Mouse (Mus musculus) gastrocnemius, postnatal 14 days (tissue): ENCODE data around the gene Rcor1. TPM values are rescaled to one million over a fixed set of nuclear protein-coding genes. Genes with fewer than 3 reads are reported as not detected.

Experiments
- DNase-seq: peaks from one replicate; pipeline ENCODE4 v3.0.0; 2021; ENCODE audit warnings: mixed read lengths
- intact Hi-C: fragments of 180-260 bp; cut with DNase I; formaldehyde crosslinking; loops from one replicate; pipeline ENCODE4 v1.15.1; 2025; ENCODE audit warnings: low total_unique reads
- total RNA-seq, 2 experiments: library from RNA; stranded (reverse); gene quantifications; 2 replicates each; pipeline ENCODE4 v1.2.3; 2021

Gene Rcor1
- total RNA-seq, 2 experiments from 2014 or later: 11.5 to 12.7 TPM

DNA sequence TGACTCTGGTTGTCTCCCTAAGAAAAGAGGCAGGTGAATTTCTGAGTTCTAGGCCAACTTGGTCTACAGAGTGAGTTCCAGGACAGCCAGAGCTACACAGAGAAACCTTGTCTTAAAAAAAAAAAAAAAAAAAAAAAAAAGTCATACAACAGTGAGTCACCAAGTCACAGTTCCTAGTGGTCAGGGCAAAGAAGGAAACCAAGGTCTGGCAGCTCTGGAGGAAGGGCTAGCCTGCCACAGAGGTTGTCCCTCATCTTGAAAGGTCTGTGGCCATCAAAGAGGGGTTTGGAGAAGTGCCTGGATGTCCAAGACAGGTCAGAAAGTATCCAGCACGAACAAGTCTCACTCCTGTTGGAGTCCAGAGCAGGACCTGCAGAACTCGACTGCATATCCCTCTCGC lies 22.3 kb upstream of the Rcor1 start:
- DNase-seq: no peak
- intact Hi-C loops: no loop called here

DNA sequence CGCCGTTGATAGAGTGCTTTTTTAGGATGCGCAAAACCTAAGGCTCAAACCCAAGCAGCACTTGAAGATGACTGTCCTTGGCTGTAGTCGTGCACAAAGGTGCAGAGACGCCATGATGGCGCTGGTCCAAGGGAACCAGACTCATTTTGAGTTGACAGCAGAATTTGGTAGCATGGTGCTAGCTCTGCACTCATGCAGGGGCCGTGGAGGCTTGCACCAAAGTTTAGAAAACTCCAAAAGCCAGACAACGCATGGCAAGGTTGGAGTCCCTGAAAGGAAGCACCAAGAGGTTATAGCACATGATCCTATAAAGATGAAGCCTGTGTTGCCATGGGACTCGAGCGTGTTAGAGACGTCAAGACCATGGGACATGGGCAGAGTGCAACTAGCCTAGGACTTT lies 21.1 kb upstream of the Rcor1 start:
- DNase-seq: no peak
- intact Hi-C loops: no loop called here

DNA sequence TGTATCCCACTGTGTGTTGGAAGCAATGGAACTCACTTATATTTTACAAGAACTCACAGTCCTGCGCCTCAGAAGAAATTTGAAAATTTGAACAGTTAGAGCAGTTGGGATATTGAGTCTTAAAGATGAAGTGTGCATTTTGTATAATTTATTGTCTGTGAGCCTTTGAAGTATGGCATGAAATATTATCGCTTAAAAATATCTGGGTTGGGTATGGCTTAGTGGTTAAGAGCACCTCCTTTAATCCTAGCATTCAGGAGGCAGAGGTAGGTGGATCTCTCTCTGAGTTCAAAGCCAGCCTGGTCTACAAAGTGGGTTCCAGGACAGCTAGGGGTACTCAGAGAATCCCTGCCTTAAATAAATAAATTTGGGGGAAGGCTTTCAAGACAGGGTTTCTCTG lies 20.1 kb upstream of the Rcor1 start:
- intact Hi-C loops: no loop called here
- no peak for DNase-seq

DNA sequence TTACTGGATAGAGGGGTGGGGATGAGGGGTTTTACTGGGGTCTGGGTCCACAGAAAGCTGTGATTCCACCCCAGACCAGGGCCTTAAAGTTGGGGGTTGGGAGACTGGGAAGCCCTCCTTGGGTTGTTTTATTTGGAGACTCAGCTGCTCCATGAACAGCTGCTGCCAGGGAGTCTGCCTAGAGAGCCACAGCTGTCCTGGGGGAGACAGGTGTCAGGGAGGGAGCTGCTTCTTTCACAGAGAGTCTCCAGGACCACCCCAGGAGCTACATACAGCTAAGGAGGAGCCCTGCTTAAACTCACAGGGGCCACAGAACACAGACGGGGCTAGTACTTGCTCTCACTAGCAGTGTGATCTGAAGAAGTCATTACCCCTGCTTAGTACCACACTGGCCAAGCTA lies 18.0 kb upstream of the Rcor1 start:
- DNase-seq: no peak
- intact Hi-C loops: no loop called here

DNA sequence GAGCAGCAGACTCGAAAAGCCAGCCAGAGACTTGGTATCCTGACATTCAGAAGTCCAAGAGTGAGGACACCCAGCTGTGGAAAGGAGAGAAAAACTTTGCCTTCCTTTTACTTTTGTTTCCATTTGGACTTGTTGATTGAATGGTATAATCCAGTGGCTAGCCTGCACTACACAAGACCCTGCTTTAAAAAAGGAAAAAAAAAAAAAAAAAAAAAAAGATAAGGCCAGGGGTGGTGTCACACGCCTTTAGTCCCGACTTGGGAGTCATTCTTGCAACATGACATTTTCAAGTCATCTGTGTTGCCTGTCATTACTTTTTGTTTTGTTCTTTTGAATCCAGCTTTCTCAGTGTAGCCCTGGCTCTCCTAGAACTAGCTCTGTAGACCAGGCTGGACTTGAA lies 17.6 kb upstream of the Rcor1 start:
- intact Hi-C loops: no loop called here
- DNase-seq: no peak

DNA sequence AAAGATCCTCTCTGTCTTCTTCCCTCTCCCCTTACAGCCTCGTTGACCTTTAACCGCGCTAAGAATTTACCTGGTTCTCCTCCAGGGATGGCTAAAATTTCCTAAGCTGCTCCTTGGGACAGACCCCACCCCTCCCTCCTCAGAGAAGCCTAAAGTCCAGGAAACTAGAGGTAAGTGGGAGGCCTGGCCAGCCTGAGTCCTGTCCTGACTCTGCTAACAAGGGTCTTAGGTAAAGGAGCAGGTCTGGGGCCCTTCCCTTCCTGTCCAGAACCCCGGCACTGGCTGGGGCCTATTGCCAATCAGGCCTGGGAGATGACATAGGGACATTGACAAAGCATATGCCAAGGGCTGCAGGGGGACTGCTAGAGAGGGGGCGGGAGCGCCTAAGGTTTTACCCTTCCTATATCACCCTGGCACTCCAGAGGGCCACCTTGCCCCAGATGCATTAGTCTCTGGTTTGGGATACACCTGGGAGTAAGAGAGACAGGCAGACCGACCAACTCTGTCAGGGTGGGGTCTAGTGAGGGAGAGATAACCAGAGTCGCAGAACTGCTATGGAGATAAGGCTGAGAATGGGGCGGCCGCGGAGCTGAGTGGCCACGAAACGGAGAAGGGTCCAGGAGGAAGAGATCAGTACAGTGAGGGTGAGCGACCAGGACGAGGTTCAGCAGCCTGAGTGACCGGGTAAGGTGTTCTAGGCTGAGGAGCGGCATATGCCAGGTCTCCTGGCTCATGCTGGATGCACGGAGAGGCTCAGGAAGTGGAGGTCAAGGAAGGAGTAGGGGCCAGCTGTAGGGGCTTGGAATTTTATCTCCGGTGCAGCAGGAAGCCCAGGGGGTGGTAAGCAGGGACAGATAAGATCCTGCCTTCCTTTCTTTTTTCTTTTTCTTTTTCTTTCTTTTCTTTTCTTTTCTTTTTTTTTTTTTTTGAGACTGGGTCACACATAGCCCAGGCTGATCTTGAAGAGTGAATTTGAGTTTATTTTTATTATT lies 10.7 kb upstream of the Rcor1 start:
- intact Hi-C loops: no loop called here
- no peak for DNase-seq

DNA sequence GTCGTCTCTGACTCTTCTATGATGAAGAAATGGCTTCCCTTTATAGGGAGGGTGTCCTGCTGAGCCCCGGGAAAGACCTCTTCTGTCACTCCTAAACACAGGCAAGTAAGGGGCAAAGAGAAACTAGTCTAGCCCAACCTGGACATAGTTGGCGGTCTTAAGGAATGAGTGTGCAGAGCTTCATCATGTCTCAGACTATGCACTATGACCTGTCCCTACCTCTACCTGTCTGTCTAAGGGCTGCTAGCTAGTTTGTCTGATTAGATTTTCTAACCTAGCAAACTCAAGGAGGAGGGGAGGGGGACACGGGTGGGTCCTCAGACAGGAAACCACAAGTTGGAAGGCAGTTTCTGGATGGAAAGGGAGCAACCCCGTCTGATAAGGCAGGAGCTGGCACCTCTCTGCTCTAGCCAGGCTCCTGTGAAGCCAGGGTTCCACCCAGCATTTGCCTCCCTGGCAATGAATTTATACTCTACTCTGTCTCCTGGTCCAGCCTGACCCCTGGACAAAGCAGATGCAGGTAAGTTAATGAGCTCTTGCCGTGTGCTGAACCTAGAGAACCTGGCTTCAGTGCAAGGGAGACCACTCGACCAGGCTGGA lies 9.8 kb upstream of the Rcor1 start:
- intact Hi-C loops: no loop called here
- DNase-seq: no peak

DNA sequence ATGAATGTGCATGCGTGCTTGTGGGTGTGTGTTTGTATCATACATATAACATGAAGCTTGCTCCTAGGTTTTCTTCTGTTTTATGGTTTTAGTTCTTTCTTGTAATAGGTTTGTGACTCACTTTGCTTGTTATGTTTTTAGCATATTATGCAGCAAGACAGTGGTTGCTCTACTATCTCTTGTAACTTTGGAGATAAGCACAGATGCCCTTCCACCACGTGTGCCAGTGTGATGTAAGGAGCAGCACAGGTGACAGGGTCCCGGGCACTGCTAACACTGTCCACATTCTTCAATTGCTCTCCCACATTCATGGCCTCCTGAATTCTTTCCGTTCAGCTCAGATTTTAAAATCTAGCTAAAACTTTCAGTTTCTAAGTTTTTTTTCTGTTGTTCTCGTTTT lies 6.3 kb upstream of the Rcor1 start:
- intact Hi-C loops: no loop called here
- no peak for DNase-seq

DNA sequence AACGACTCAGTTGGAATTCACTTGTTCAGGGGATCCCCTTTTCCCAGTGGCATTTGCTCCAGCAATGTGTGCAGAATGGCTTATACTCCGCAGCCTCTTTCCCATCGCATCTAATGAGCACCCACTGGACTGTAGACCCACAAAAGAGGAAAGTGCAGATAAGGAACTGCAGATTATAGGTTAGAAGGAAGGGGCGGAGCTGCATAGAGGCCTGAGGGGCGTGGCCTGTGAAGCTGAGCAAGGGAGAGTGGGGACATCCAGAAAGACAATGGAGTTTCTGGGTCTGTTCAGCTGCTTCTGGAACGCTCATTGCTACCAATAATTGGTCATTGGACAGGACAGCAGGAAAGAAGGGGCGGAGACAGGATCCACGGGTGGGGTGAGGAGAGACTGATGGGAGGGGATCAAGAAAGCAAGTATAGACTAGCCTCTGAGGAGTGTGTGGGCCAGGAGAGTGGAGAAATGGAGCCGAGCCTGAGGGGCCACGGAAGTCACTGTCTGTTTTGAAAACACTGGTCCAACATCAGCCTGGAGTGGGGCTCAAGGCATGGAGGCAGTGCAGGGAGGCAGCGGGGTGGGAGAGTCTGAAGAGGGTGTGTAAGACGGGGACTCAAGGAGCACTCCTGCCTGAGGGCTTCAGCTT lies 3.8 kb upstream of the Rcor1 start:
- no peak for DNase-seq
- intact Hi-C loops: no loop called here

DNA sequence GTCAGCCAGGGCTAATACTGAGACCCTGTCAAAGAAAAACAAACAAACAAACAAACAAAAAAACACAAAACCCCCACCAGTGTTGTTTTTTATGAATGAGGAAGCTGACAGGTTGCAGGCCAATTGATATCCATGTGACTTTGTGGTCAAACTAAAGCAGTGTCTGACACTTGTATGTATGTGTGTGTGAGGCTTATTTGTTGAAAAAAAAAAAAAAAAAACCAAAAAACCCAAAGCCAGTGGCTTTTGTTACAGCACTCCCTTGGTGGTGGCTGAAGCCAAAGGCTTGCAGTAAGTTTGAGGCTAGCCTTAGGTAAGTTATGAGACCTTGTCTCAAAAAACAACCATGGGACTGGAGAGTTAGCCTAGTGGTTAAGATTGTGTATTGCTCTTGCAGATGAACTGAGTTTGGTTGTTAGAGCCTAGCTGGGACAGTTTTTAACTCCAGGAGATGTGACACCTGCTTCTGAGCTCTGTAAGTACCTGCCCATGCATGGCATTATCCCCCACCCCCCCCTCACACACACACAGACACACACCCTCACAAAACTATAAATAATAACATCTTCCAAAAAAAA lies 2.9 kb upstream of the Rcor1 start:
- no peak for DNase-seq
- intact Hi-C loops: no loop called here

DNA sequence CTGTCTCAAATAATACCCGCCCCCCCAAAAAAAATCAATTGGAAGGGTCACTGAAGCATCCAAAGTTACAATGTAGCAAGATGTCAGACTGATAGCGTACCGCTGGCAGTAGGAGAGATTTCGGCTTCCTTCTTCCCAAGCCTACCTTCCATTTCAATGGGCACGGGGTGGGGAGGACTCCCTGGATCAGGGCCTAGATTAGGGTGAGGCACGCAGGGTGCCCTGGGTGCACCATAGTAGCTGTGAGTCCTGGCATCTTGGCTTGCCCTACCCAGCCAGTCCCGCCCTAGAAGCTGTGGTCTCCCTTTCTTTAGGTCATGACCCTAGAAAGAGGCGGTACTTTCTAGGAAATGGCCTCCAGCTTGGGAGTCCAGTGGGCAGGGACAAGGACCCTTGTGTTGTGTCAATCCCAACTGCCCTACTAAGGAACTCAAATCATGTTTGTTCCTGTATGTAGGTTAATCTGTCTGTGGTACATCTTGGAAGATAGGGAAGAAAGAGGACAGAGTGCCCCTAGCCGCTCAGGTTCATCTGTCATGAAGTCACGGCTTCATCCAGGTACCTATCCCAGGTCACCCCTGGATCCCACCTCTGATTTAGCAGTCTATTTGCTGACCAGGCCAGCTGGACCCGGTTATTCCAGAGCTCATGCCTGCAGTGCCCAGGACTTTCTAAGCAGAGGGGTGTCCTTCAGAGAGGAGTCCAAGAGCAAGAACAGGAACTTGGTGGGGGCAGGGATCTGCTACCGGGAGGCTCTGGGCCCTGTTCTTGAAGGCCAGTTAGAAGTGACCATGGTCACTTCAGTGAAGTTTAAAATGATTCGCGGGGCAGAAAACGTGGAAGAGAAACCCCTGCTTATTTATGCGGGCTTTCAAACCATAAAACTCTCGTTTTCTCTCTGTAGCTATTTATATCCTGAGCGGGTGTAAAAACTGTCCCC lies 1.6 kb upstream of the Rcor1 start:
- intact Hi-C loops: no loop called here
- peak; percentile 18 for DNase-seq

DNA sequence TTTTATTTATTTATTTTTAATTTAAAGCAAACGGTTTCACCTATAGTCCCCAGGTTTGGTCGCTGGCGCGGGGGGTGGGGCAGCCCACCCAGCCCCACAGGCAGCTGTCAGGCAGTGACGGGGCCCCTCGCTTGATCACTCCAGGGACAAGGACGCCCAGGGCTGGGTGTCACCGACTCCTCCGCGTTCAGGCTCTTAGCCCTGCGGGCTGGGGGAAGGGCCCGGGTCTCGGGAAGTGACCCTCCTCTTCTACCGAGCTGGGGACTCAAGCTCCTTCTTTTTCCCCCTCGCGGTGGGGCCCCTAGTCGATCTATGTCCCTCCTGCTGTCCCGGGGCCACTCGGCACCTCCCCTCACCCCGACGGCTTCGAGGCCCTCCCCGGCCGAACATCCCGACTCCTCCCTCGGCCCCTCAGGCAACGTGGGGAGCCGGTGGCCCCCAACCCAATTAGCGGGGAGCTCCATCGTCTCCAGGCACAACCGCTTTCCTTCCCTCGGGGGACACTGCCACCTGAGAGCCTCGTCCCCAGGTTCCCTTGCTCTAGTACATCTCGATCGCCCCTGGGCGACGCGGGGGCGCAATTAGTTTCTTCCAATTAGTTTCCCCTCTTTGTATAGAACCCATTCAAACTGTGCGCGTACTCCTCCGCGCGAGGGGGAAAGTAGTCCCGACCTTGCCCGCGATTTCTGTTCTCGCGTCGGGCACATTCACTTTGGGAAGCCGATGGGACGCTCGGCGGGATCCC lies 748 bp upstream of the Rcor1 start:
- intact Hi-C loops: no loop called here
- peak; percentile 57 for DNase-seq

DNA sequence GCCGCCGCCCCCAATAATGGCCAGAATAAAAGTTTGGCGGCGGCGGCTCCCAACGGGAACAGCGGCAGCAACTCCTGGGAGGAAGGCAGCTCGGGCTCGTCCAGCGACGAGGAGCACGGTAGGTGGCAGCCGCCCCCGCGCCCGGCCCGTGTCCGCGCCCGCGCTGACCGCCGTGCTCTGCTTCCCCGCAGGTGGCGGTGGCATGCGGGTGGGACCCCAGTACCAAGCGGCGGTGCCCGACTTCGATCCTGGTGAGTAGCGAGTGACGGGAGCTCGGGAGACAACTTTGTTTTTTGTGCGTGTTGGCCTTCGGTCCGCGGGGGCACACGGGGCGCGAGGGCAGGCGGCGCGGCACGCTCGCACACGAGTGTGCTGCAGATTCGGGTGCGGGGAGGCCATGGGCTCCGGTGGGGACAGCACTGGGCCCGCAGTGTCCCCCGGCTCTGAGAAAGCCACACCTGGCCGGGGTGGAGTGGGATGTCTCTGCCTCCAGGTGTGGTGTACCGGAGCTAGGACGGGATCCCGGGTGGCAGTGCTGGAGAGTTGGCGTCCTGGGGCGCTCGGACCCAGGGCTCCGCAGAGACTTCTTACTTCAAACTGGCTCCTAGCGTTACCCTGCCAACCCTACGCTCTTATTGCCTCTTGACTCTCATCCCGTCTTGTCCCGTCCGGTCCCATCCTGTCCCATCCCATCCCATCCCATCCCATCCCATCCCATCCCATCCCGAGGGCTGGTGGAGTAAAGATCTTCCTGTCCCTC lies 800 bp downstream of the Rcor1 start:
- DNase-seq: peak; percentile 55
- intact Hi-C loops: no loop called here

DNA sequence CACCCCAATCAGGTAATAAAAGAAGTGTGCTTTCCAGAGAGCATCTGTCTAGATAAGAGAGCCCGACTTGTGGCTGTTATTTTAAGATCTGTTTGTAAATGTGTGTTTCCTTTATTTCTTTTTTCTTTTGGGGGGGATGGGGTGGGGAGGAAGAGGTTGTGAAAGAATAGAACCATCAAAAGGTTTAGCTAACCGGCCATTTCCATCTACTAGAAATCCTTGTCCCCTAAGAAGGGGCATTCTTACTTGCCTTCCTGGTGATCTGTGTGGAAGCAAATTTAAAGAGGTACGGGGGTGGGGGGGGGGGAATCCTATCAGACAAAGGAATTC lies 1.3 kb downstream of the Rcor1 start:
- intact Hi-C loops: no loop called here

DNA sequence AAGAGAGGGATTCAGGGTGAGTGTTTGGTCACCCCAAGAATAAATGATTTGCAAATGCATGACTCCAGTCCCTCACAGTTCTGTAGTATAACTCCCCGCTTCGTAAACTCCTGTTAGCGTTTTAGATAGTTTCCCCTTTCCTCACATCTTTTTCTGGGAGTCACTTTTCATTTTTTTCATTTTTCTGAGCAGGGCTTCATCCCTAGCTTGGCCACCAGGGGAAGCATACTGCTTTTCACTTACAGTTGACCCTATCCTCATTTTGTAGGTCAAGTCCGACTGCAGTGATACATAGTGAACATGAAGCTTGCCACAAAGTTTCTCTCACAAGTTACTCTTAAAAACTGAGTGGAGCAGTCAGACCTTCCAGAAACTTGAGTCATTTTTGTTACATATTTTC lies 2.0 kb downstream of the Rcor1 start:
- intact Hi-C loops: no loop called here
- no peak for DNase-seq

More for the DNA sequence above, 1.3 kb downstream of the Rcor1 start:
- DNase-seq: no peak

DNA sequence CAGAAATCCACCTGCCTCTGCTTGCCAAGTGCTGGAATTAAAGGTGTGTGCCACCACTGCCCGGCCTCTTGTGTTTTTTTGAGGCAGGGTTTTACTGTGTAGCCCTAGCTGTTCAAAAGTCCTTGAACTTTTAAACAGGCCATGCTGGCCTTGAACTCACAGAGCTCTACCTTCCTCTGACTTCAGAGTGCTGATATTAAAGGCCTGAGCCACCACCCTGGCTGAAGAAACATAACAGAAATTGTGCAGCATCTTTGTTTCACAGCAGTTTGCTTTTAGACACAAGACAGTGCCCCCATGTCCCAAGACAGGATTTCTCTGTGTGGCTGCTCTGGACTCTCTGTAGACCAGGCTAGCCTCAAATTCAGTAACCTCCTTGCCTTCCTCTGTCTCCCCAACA lies 3.2 kb downstream of the Rcor1 start:
- intact Hi-C loops: no loop called here

DNA sequence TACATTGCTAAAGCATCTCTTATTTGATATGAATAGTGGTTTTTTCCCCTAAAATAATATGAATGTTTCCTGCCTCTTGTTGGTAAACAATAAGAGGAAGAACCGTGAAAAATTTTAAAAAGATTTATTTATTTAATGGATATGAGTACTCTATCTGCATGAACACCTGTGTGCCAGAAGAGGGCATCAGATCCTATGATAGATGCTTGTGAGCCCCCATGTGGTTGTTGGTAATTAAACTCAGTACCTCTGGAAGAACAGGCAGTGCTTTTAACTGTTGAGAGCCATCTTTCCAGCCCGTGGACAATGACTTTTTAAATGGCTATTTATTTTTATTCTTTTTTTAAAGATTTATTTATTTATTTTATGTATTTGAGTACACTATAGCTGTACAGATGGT lies 5.7 kb downstream of the Rcor1 start:
- DNase-seq: no peak

More for the DNA sequence above, 3.2 kb downstream of the Rcor1 start:
- DNase-seq: no peak

DNA sequence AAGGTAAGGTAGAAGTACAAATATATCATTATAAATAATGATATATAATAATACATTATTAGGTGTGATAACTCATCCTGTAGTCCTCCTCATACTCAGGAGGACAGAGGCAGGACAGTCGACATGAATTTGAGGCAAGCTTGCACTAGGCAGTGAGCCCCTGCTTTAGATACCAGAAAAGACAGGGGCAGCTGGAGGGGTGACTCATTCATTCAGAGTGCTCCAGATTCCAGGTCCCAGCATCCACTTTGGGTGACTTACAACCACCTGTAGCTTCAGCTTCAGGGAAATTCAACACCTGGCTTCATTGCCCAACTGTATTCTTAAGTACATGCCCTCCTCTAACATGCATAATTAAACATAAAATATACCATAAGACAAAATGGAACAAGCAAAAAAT lies 7.7 kb downstream of the Rcor1 start:
- no peak for DNase-seq
- intact Hi-C loops: no loop called here

More for the DNA sequence above, 5.7 kb downstream of the Rcor1 start:
- intact Hi-C loops: no loop called here
